ENCODE assay signal across 24 mouse cellular contexts in genomic region chr2:134543501-134543900, GRCm38 (mm10). TPM values are rescaled to one million over a fixed set of nuclear protein-coding genes. Genes with fewer than 3 reads are reported as not detected.
DNase-seq lines count a peak whose midpoint lies in the region; ATAC-seq and TF ChIP-seq lines count a peak whose summit lies in the region.
"Had no signal": no experiment of that assay in that cellular context is flagged by ENCODE, and none has a peak within 500 bp of the region (broad histone marks: within the 10 kb centered on the region; RNA-seq: fewer than 3 reads in every experiment).

No protein-coding gene starts in this region.

- no peaks in the 10 kb centered on the region for H3K4me1 ChIP-seq in forebrain, embryonic 11.5 days (replicated peaks; ENCODE audit: control insufficient read depth, insufficient read depth, low read length)
- 0 out of 2 replicates have a peak, but pooled peaks cover 5% of the 10 kb centered on the region for H3K4me1 ChIP-seq in forebrain, embryonic 13.5 days
- no peaks in the 10 kb centered on the region for H3K4me1 ChIP-seq in midbrain, postnatal 0 days (ENCODE audit: insufficient read depth, low read length)
- H3K4me1 ChIP-seq in midbrain, embryonic 10.5 days = peaks cover 7% of the 10 kb centered on the region; the same call in 1 of the 2 replicates
- H3K4me1 ChIP-seq: intestine, embryonic 15.5 days; midbrain, embryonic 15.5 days; neural tube, embryonic 13.5 days; stomach, embryonic 15.5 days had no signal

- no peaks in the 10 kb centered on the region for H3K27me3 ChIP-seq in forebrain, embryonic 11.5 days (ENCODE audit: control insufficient read depth, insufficient read depth, low read length)
- H3K27me3 ChIP-seq in forebrain, embryonic 13.5 days = no peaks in the 10 kb centered on the region
- H3K27me3 ChIP-seq in midbrain, postnatal 0 days (ENCODE audit: insufficient read depth, low read length) = no peaks in the 10 kb centered on the region
- H3K27me3 ChIP-seq in midbrain, embryonic 10.5 days (ENCODE audit: low read depth, poor library complexity, severe bottlenecking) = no peaks in the 10 kb centered on the region
- H3K27me3 ChIP-seq in myocyte (ENCODE audit: control insufficient read depth, insufficient read depth, insufficient read length) = no peaks in the 10 kb centered on the region
- H3K27me3 ChIP-seq: intestine, embryonic 15.5 days; midbrain, embryonic 15.5 days; neural tube, embryonic 13.5 days; stomach, embryonic 15.5 days had no signal

- 0 out of 2 replicates have a peak, but pooled peaks have one; percentile 53 for ATAC-seq in forebrain, embryonic 11.5 days (replicated peaks; ENCODE audit: low FRiP score)
- ATAC-seq in forebrain, embryonic 13.5 days = no peak
- ATAC-seq in midbrain, postnatal 0 days (ENCODE audit: low FRiP score) = no peak
- ATAC-seq: intestine, embryonic 15.5 days; midbrain, embryonic 15.5 days had no signal

- no peak overlapping the region for H3K9ac ChIP-seq in forebrain, embryonic 11.5 days (ENCODE audit: low read length)
- H3K9ac ChIP-seq in forebrain, embryonic 13.5 days = no peak overlapping the region
- H3K9ac ChIP-seq in midbrain, postnatal 0 days (replicated peaks; ENCODE audit: low read length, poor library complexity, severe bottlenecking) = no peak overlapping the region
- H3K9ac ChIP-seq: intestine, embryonic 15.5 days; liver, embryonic 14.5 days; midbrain, embryonic 15.5 days; neural tube, embryonic 13.5 days; stomach, embryonic 15.5 days had no signal

- no peaks in the 10 kb centered on the region for H3K36me3 ChIP-seq in forebrain, embryonic 11.5 days (ENCODE audit: control insufficient read depth, insufficient read depth, low read length)
- H3K36me3 ChIP-seq in forebrain, embryonic 13.5 days (ENCODE audit: poor library complexity, severe bottlenecking) = no peaks in the 10 kb centered on the region
- H3K36me3 ChIP-seq in midbrain, postnatal 0 days (ENCODE audit: insufficient read depth, low read length) = no peaks in the 10 kb centered on the region
- no peaks in the 10 kb centered on the region for H3K36me3 ChIP-seq in midbrain, embryonic 10.5 days
- no peaks in the 10 kb centered on the region for H3K36me3 ChIP-seq in myocyte (ENCODE audit: control insufficient read depth, insufficient read depth)
- H3K36me3 ChIP-seq: intestine, embryonic 15.5 days; midbrain, embryonic 15.5 days; neural tube, embryonic 13.5 days; stomach, embryonic 15.5 days had no signal

- no peak overlapping the region for H3K4me2 ChIP-seq in forebrain, embryonic 11.5 days (ENCODE audit: low read depth, low read length, severe bottlenecking)
- no peak overlapping the region for H3K4me2 ChIP-seq in forebrain, embryonic 13.5 days
- H3K4me2 ChIP-seq in midbrain, postnatal 0 days (ENCODE audit: low read depth, low read length, poor library complexity, severe bottlenecking) = no peak overlapping the region
- peak overlapping the region; percentile 29 for H3K4me2 ChIP-seq in myocyte (ENCODE audit: low read depth)
- H3K4me2 ChIP-seq: intestine, embryonic 15.5 days; midbrain, embryonic 15.5 days; neural tube, embryonic 13.5 days; stomach, embryonic 15.5 days had no signal

- DNase-seq in forebrain, embryonic 11.5 days (ENCODE audit: low spot score) = no peak
- DNase-seq in layer of hippocampus, adult 2 months (ENCODE audit: low spot score in 2 of 2) = peak in 1 of 2 experiments; percentile 3
- DNase-seq in layer of hippocampus, postnatal 25 days (ENCODE audit: extremely low spot score in 1 of 2, low spot score in 1 of 2) = no peak
- no peak for DNase-seq in midbrain, postnatal 0 days (ENCODE audit: low spot score)
- no peak for DNase-seq in midbrain, embryonic 10.5 days (ENCODE audit: low spot score)
- no peak for DNase-seq in testis, postnatal 10 days (ENCODE audit: low spot score)
- DNase-seq: adrenal gland, adult 2 months; cerebellum, adult 9-10 months; embryo, embryonic 11 days; kidney, postnatal 14 days; layer of hippocampus, adult 9-11 months; left cerebral cortex, postnatal 4 days; spleen, adult 18-20 months; thymus, postnatal 36 days had no signal

- no peak for TF ChIP-seq POLR2A in myocyte (IDR thresholded peaks at IDR 0.05; ENCODE audit: insufficient read length, low read depth)

- no peak overlapping the region for H3ac ChIP-seq in myocyte (ENCODE audit: control insufficient read depth, insufficient read length)

- H3K4me3 ChIP-seq in forebrain, embryonic 11.5 days (ENCODE audit: low read depth, low read length) = no peak overlapping the region
- H3K4me3 ChIP-seq in forebrain, embryonic 13.5 days = no peak overlapping the region
- H3K4me3 ChIP-seq in layer of hippocampus, adult 2 months = no peak overlapping the region
- H3K4me3 ChIP-seq in midbrain, postnatal 0 days (ENCODE audit: low read depth, low read length) = no peak overlapping the region
- H3K4me3 ChIP-seq in midbrain, embryonic 10.5 days = no peak overlapping the region
- H3K4me3 ChIP-seq in myocyte = no peak overlapping the region
- H3K4me3 ChIP-seq: intestine, embryonic 15.5 days; midbrain, embryonic 15.5 days; neural tube, embryonic 13.5 days; stomach, embryonic 15.5 days had no signal

- H3K27ac ChIP-seq in forebrain, embryonic 11.5 days (ENCODE audit: low read depth, low read length) = no peak overlapping the region
- no peak overlapping the region for H3K27ac ChIP-seq in forebrain, embryonic 13.5 days
- H3K27ac ChIP-seq in layer of hippocampus, adult 2 months = no peak overlapping the region
- H3K27ac ChIP-seq in midbrain, postnatal 0 days (ENCODE audit: low read depth, low read length) = no peak overlapping the region
- no peak overlapping the region for H3K27ac ChIP-seq in midbrain, embryonic 10.5 days (replicated peaks)
- H3K27ac ChIP-seq: intestine, embryonic 15.5 days; liver, embryonic 14.5 days; midbrain, embryonic 15.5 days; neural tube, embryonic 13.5 days; stomach, embryonic 15.5 days had no signal

- H3K79me2 ChIP-seq in myocyte (ENCODE audit: control insufficient read depth, insufficient read depth) = no peaks in the 10 kb centered on the region

- 68% methylated on average over 2 of the region's 2 CpGs for WGBS in forebrain, embryonic 11.5 days
- WGBS in forebrain, embryonic 13.5 days = 59% methylated on average over 2 of the region's 2 CpGs
- WGBS in midbrain, postnatal 0 days = 66% methylated on average over 2 of the region's 2 CpGs
- 74% methylated on average over 2 of the region's 2 CpGs for WGBS in midbrain, embryonic 10.5 days

- peak; percentile 71 for TF ChIP-seq CTCF in layer of hippocampus, adult 2 months (conservative IDR thresholded peaks at IDR 0.05)
- peak; percentile 57 for TF ChIP-seq CTCF in midbrain, postnatal 0 days (IDR thresholded peaks at IDR 0.05)

- H3K9me3 ChIP-seq in forebrain, embryonic 11.5 days (ENCODE audit: control insufficient read depth, low read length) = no peaks in the 10 kb centered on the region
- H3K9me3 ChIP-seq in forebrain, embryonic 13.5 days (replicated peaks) = no peaks in the 10 kb centered on the region
- no peaks in the 10 kb centered on the region for H3K9me3 ChIP-seq in midbrain, postnatal 0 days (ENCODE audit: low read length)
- no peaks in the 10 kb centered on the region for H3K9me3 ChIP-seq in midbrain, embryonic 10.5 days (replicated peaks)
- H3K9me3 ChIP-seq: intestine, embryonic 15.5 days; midbrain, embryonic 15.5 days; neural tube, embryonic 13.5 days; stomach, embryonic 15.5 days had no signal

TF ChIP-seq in myocyte, 11 proteins besides CTCF, POLR2A, EP300 and RAD21:
- TF ChIP-seq REST (IDR thresholded peaks at IDR 0.05; ENCODE audit: insufficient read depth, insufficient read length) (no peak), CEBPB (IDR thresholded peaks at IDR 0.05; ENCODE audit: insufficient read depth, poor library complexity, severe bottlenecking) (no peak), E2F4 (IDR thresholded peaks at IDR 0.05; ENCODE audit: insufficient read depth) (no peak), TCF12 (IDR thresholded peaks at IDR 0.05; ENCODE audit: insufficient read depth, poor library complexity, severe bottlenecking) (no peak), MYOD1 (IDR thresholded peaks at IDR 0.05; ENCODE audit: control insufficient read depth in 1 of 3, insufficient read length in 2 of 3, low read depth in 2 of 3) (no peak), POLR2AphosphoS2 (IDR thresholded peaks at IDR 0.05; ENCODE audit: insufficient read length, low read depth) (no peak), USF1 (IDR thresholded peaks at IDR 0.05; ENCODE audit: low read depth) (no peak), TCF3 (IDR thresholded peaks at IDR 0.05; ENCODE audit: insufficient read length, low read depth) (no peak), SRF (IDR thresholded peaks at IDR 0.05; ENCODE audit: control insufficient read depth, insufficient read length, low read depth) (no peak), MAX (IDR thresholded peaks at IDR 0.05; ENCODE audit: low read depth) (no peak), MYOG (IDR thresholded peaks at IDR 0.05; ENCODE audit: control insufficient read depth in 1 of 3, insufficient read depth in 1 of 3, insufficient read length in 2 of 3, low read depth in 2 of 3) (no peak)
TF ChIP-seq in myocyte: peak in this region for 0.

RNA-seq across cellular contexts. Expression of gene Hao1, which starts 10.7 kb away (rescaled TPM):
- not detected in 2 replicates for polyA plus RNA-seq in forebrain, embryonic 11.5 days (2014; fragmentation: Nextera tagmentation; extraction: Ambion mirVana)
- polyA plus RNA-seq in forebrain, embryonic 13.5 days (2015; fragmentation: Nextera tagmentation; extraction: Ambion mirVana) = not detected in 2 replicates
- total RNA-seq in layer of hippocampus, adult 2 months (2021) = not detected
- not detected for total RNA-seq in layer of hippocampus, postnatal 25 days (2021)
- not detected in 2 replicates for total RNA-seq in midbrain, postnatal 0 days (2014; rRNA removed)
- 0.16 and 0.23 TPM in 2 replicates for polyA plus RNA-seq in midbrain, postnatal 0 days (2015; fragmentation: Nextera tagmentation; extraction: Ambion mirVana)
- not detected in 2 replicates for polyA plus RNA-seq in midbrain, embryonic 10.5 days (2016; fragmentation: Nextera tagmentation; extraction: Ambion mirVana)
- polyA plus RNA-seq in myocyte (2012; fragmentation: generic; extraction: Trizol) = 0.13 TPM
- total RNA-seq: ES-E14; left cerebral cortex, postnatal 4 days had no signal
- polyA plus RNA-seq: adrenal gland, adult 2 months; heart, embryonic 14.5 days; hindbrain, embryonic 11.5 days; intestine, embryonic 15.5 days; neural tube, embryonic 13.5 days had no signal
